Mouse (Mus musculus) ES-E14 (cell line): ENCODE results near the gene Slc10a1.

Source experiments
- CHD2 ChIP-seq: IDR thresholded peaks from 2 replicates; pipeline ENCODE4 v1.6.1; 2014; ENCODE audit warnings: mild to moderate bottlenecking, low read depth, low read length, inconsistent platforms
- HCFC1 ChIP-seq: IDR thresholded peaks from 2 replicates; pipeline ENCODE4 v1.6.1; 2012; ENCODE audit warnings: low read length, inconsistent platforms, borderline replicate concordance; ENCODE audit not compliant: insufficient read depth
- MAFK ChIP-seq: IDR thresholded peaks from 2 replicates; pipeline ENCODE4 v1.6.1; 2014; ENCODE audit warnings: mild to moderate bottlenecking, low read depth, low read length, inconsistent platforms; ENCODE audit not compliant: insufficient read depth
- ZNF384 ChIP-seq: IDR thresholded peaks from 2 replicates; pipeline ENCODE4 v1.6.1; 2012; ENCODE audit warnings: low read depth, low read length, inconsistent platforms

GRCm38 (mm10) chr12:80970181-80970705 is 1.7 kb upstream of the Slc10a1 start:
- TF ChIP-seq MAFK (no peak), CHD2 (no peak), HCFC1 (no peak), ZNF384 (no peak)
